Mouse (Mus musculus) stomach, postnatal 0 days (tissue): ENCODE data around the gene Lmo7.

ENCODE experiments used
- CTCF ChIP-seq: IDR thresholded peaks from 2 replicates; pipeline ENCODE4 v1.5.1; 2016; ENCODE audit warnings: antibody characterized with exemption, low read depth, mild to moderate bottlenecking, moderate library complexity
- EP300 ChIP-seq: optimal IDR thresholded peaks from 2 replicates; pipeline ENCODE3; 2016; ENCODE audit warnings: antibody characterized with exemption

DNA sequence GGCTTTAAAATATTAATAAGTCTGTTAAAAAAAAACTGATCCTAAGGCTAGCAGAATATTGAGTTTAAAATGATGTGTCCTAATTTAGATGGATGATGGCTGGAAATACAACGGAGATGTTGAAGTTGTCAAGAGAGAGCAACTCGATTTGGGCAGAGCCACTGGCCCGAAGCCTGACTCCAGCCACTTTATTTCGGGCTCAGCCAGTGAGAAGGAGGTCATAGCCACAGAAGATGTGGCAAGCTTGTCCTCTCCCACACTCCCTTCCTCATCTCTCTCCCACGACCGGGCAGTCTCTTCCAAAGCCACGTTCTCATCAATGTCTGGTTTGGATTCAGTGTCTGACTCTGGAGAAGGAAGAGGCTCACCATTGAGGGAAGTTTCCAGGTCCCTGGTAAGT lies 172.2 kb downstream of the Lmo7 start:
- TF ChIP-seq CTCF = no peak
- TF ChIP-seq EP300 = no peak
